ENCODE assay signal across 8 mouse cellular contexts in genomic region chr2:23068894-23069744, GRCm38 (mm10). TPM values are rescaled to one million over a fixed set of nuclear protein-coding genes. Genes with fewer than 3 reads are reported as not detected.
A peak's percentile ranks its signal among the peaks of the same experiment; 100 is the strongest.
DNase-seq lines count a peak whose midpoint lies in the region; ATAC-seq lines count a peak whose summit lies in the region.

No protein-coding gene starts in this region.

- intact Hi-C loops in gastrocnemius, postnatal 14 days (cut with DNase I; ENCODE audit: low total_unique reads): loop anchor here (10.0 kb wide), 1 partner anchor 174 kb away; the partner anchor contains the start of gene Pdss1
- intact Hi-C loops in left cerebral cortex, postnatal 10 days (cut with DNase I): no loop called here

- DNase-seq in adipocyte (ENCODE audit: low spot score): peak; percentile 86
- peak; percentile 93 for DNase-seq in embryo, embryonic 10 days (ENCODE audit: low spot score)
- peak; percentile 95 for DNase-seq in gastrocnemius, postnatal 14 days
- DNase-seq in left cerebral cortex, postnatal 10 days (ENCODE audit: extremely low spot score in 1 of 2, low spot score in 2 of 2): peak; percentile 91 to 98
- DNase-seq in right cerebral cortex, postnatal 25 days: peak; percentile 97
- DNase-seq in urinary bladder, postnatal 4 days (ENCODE audit: low spot score in 2 of 2): peak; percentile 92 to 94

- ATAC-seq in inflammation-experienced regulatory T-cells, adult 6 months: peak; percentile 74
- ATAC-seq in megakaryocyte-erythroid progenitor cell, adult 5-6 weeks (replicated peaks; ENCODE audit: low FRiP score, low TSS enrichment, poor library complexity, severe bottlenecking): peak; percentile 84

RNA-seq across cellular contexts. Expression of gene Acbd5, which starts 1.2 kb away (rescaled TPM):
- total RNA-seq in gastrocnemius, postnatal 14 days (2021): 10 to 100 TPM; 31.8 to 32.4 TPM
- polyA plus RNA-seq in inflammation-experienced regulatory T-cells, adult 6 months (2017; shearing (Covaris generic)): 10 to 100 TPM; 62.8 to 83.5 (median 72.0) TPM
- 10 to 100 TPM; 64.9 to 71.4 TPM for total RNA-seq in left cerebral cortex, postnatal 10 days (2021)
- 19.6 and 22.1 TPM in 2 replicates for total RNA-seq in megakaryocyte-erythroid progenitor cell, adult 5-6 weeks (2014; fragmentation: Nextera tagmentation)
- total RNA-seq in megakaryocyte-erythroid progenitor cell, adult 5-6 weeks (2017): 19.0 and 22.7 TPM in 2 replicates

RNA-seq across cellular contexts. Expression of gene Abi1, which starts 29.1 kb away (rescaled TPM):
- total RNA-seq in gastrocnemius, postnatal 14 days (2021): 10 to 100 TPM; 21.6 to 24.3 TPM
- polyA plus RNA-seq in inflammation-experienced regulatory T-cells, adult 6 months (2017; shearing (Covaris generic)): 100 to 1,000 TPM; 205 to 247 (median 244) TPM
- 100 to 1,000 TPM; 121 to 131 TPM for total RNA-seq in left cerebral cortex, postnatal 10 days (2021)
- 49.1 and 70.0 TPM in 2 replicates for total RNA-seq in megakaryocyte-erythroid progenitor cell, adult 5-6 weeks (2014; fragmentation: Nextera tagmentation)
- total RNA-seq in megakaryocyte-erythroid progenitor cell, adult 5-6 weeks (2017): 77.0 and 113 TPM in 2 replicates

Comparison
In these comparisons a context has a peak if more than half of its experiments do, and no peak if none do; other contexts are left out.
1. Peak in every context shown above with its lines: DNase-seq and ATAC-seq.